Mouse (Mus musculus): ENCODE data around the gene Ercc1. TPM values are rescaled to one million over a fixed set of nuclear protein-coding genes. Genes with fewer than 3 reads are reported as not detected.

Gene Ercc1
- total RNA-seq, 2 experiments from 2014 or later: 34.1 to 40.5 TPM

DNA sequence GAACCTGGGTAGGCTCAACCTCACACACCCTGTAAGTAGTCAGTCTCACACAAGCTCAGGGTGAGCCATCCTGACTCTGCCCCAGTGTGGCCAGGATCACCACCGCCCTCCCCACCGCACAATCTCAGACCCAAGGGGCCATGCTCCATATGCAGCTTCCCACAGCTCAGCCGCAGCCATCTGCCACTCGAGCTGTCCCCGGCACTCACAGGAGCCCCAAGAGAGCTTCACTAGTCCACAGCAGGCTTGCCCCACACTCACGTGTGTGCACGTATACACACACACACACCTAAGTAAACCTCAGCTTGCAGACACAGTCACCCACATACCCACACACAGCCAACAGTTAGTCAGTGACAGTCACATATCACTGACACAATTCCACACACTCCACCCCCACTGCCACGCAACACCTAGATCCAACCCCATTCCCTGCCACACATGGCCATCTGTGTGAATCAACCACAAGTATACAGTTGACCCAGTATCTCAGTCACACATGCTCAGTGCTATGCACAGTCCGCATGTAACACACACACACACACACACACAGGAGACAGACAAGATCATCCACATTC, 58.0 kb downstream of the Ercc1 start:
- intact Hi-C loops (cut with DNase I): no loop called here
- peak in 1 of 2 experiments; percentile 60 for DNase-seq (ENCODE audit: low spot score in 2 of 2)

DNA sequence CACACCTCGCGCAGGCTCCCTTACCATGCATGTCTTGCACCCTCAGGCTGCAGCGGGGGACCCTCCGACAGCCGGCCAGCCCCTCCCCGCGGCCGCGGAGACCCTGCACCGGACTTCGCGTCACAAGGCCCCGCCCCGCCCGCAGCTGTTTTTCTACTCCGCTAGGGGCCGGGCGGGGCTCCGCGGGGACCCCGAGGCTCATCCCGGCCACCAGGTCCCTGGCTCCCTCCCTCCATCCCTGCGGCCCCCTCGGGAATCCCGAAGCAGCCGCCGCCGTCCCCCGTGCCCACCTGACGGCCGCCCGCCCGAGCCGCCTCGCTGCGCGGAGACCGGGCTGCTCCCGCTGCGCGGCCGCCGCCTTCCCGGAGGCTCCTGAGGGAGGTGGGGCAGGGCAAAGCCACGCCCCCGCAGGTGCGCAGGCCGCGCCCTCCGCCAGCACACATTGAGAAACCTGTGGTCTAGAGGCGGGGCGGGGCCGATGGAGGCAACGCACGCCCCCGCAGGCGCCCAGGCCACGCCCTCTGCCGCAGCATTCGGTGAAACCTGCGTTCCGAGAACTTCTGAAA, 59.2 kb downstream of the Ercc1 start, which contains the start of gene Klc3:
TSS of gene Klc3 (minus strand) at position 374 of the 566 bp plus-strand sequence.
- DNase-seq (ENCODE audit: low spot score in 2 of 2): no peak
- intact Hi-C loops (cut with DNase I): no loop called here

DNA sequence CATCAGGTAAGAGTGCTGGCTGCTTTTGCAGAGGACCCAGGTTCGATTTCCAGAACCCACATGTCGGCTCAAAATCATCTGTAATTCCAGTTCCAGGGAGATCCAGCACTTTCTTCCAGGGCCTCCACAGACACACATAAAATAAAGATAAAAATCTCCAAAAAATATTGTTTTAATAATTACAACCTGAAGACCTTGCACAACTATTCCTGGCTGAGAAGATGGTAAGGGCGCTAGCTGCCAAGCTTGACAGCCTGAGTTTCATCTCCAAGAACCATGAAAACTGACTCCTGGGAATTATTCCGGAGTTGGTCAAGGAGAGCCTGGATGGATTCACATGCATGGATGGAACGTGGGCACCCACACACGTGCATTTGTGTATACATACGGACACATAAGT, 59.9 kb downstream of the Ercc1 start, which contains the start of gene Ckm:
TSS of gene Ckm (plus strand) at position 301 of the 400 bp plus-strand sequence.
- intact Hi-C loops (cut with DNase I): no loop called here
- DNase-seq (ENCODE audit: low spot score in 2 of 2): no peak

DNA sequence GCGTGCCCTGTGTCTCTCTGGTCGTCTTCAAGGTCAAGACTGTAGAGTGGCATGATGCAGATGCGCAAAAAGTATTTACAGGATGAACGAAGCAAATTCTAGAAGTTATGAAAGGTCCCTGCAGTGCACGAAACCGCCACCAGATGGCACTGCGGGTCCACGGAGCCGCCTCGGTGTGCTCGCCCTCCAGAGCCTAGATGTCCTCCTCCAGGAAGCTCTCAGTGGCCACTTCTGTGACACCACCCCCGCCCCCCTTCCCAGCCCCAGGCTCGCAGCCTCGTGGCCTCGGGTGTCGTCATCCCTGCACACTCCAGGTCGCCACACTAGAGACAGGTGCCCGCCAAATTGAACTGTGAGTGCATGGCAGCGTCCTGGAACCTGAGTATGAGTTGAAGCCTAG, 60.8 kb downstream of the Ercc1 start:
- intact Hi-C loops (cut with DNase I): loop anchor here (5.0 kb wide), 4 partner anchors 77 to 297 kb away; no protein-coding TSS in a partner anchor
- peak; percentile 75 to 76 for DNase-seq (ENCODE audit: low spot score in 2 of 2)

Small RNA genes lying within 50 kb of the gene (microRNA-seq; reads per million reads assigned to microRNA genes)
- 0 reads per million in 2 experiments for gene Mir343

Other genes with a start within 250 kb of the Ercc1 start
- gene Gm4969, start 226.4 kb upstream of the Ercc1 start, total RNA-seq (2021): under 1 TPM; 0.25 to 0.32 TPM
- gene Fbxo46, start 224.9 kb upstream of the Ercc1 start, total RNA-seq (2021): 10 to 100 TPM; 12.5 to 14.4 TPM
- 10 to 100 TPM; 15.5 to 16.0 TPM for gene Qpctl, start 195.5 kb upstream of the Ercc1 start, total RNA-seq (2021)
- gene Snrpd2, start 195.1 kb upstream of the Ercc1 start, total RNA-seq (2021): 10 to 100 TPM; 72.8 to 77.5 TPM
- 1 to 10 TPM; 1.1 to 1.5 TPM for gene Gipr, start 178.7 kb upstream of the Ercc1 start, total RNA-seq (2021)
- gene Eml2, start 168.4 kb upstream of the Ercc1 start, total RNA-seq (2021): 100 to 1,000 TPM; 125 to 133 TPM
- gene Gpr4, start 132.2 kb upstream of the Ercc1 start, total RNA-seq (2021): 1 to 10 TPM; 3.7 to 4.3 TPM
- 10 to 100 TPM; 46.6 to 47.3 TPM for gene Opa3, start 116.4 kb upstream of the Ercc1 start, total RNA-seq (2021)
- 10 to 100 TPM; 13.1 to 14.3 TPM for gene Vasp, start 73.0 kb upstream of the Ercc1 start, total RNA-seq (2021)
- under 1 TPM in 1 of 2 experiments, not detected in 1; 0.55 TPM for gene Ppm1n, start 64.7 kb upstream of the Ercc1 start, total RNA-seq (2021)
- 100 to 1,000 TPM; 112 TPM for gene Rtn2, start 62.2 kb upstream of the Ercc1 start, total RNA-seq (2021)
- gene Fosb, start 34.7 kb upstream of the Ercc1 start, total RNA-seq (2021): 10 to 100 TPM; 21.0 to 26.0 TPM
- 10 to 100 TPM; 16.6 to 20.0 TPM for gene Cd3eap, start 14.7 kb downstream of the Ercc1 start, total RNA-seq (2021)
- 1 to 10 TPM; 5.4 to 9.9 TPM for gene Ppp1r13l, start 15.0 kb downstream of the Ercc1 start, total RNA-seq (2021)
- gene Ercc2, start 37.2 kb downstream of the Ercc1 start, total RNA-seq (2021): 10 to 100 TPM; 31.9 to 32.3 TPM
- 1 to 10 TPM; 1.8 to 2.4 TPM for gene Klc3, start 59.3 kb downstream of the Ercc1 start, total RNA-seq (2021)
- not detected for gene Ckm, start 60.0 kb downstream of the Ercc1 start, total RNA-seq (2021)
- gene Mark4, start 114.0 kb downstream of the Ercc1 start, total RNA-seq (2021): 10 to 100 TPM; 76.2 to 78.6 TPM
- under 1 TPM; 0.18 to 0.64 TPM for gene Exoc3l2, start 118.6 kb downstream of the Ercc1 start, total RNA-seq (2021)
- 1 to 10 TPM; 6.7 to 7.4 TPM for gene Bloc1s3, start 163.6 kb downstream of the Ercc1 start, total RNA-seq (2021)
- 10 to 100 TPM; 18.4 to 18.8 TPM for gene Trappc6a, start 163.6 kb downstream of the Ercc1 start, total RNA-seq (2021)
- under 1 TPM; 0.64 to 0.87 TPM for gene Nkpd1, start 173.1 kb downstream of the Ercc1 start, total RNA-seq (2021)
- gene Ppp1r37, start 218.3 kb downstream of the Ercc1 start, total RNA-seq (2021): 100 to 1,000 TPM; 122 TPM
- gene Zfp296, start 232.5 kb downstream of the Ercc1 start, total RNA-seq (2021): 1 to 10 TPM in 1 of 2 experiments, under 1 TPM in 1; 0.27 to 1.1 TPM
- 10 to 100 TPM; 43.7 to 47.1 TPM for gene Gemin7, start 232.8 kb downstream of the Ercc1 start, total RNA-seq (2021)

All from left cerebral cortex, postnatal 25 days (tissue).